Mouse (Mus musculus) cerebellum, adult 2 months (tissue): ENCODE data around the gene Kcnmb3. TPM values are rescaled to one million over a fixed set of nuclear protein-coding genes. Genes with fewer than 3 reads are reported as not detected.

Experiments used
- DNase-seq, 2 experiments: peaks; one replicate each; pipeline ENCODE4 v3.0.0; 2021
- H3K27ac ChIP-seq: fragments of 200-500 bp; 2 replicates; pipeline ENCODE4 v1.5.1; 2012; ENCODE audit warnings: low read length, control low read depth, inconsistent platforms; ENCODE audit not compliant: insufficient read depth
- H3K27me3 ChIP-seq: fragments of 200-500 bp; 2 replicates; pipeline ENCODE4 v1.6.1; 2012; ENCODE audit warnings: inconsistent platforms, mild to moderate bottlenecking, low read length, moderate library complexity; ENCODE audit not compliant: control insufficient read depth, insufficient read depth
- H3K4me1 ChIP-seq: fragments of 200-500 bp; 2 replicates; pipeline ENCODE4 v1.6.1; 2011; ENCODE audit warnings: low read length; ENCODE audit not compliant: control insufficient read depth, insufficient read depth
- H3K4me3 ChIP-seq: fragments of 200-500 bp; replicated peaks from 2 replicates; pipeline ENCODE3; 2011; ENCODE audit warnings: mild to moderate bottlenecking, low read depth, low read length, control low read depth; ENCODE audit not compliant: insufficient read depth
- CTCF ChIP-seq: fragments of 200-500 bp; IDR thresholded peaks from 2 replicates; pipeline ENCODE4 v1.5.1; 2011; ENCODE audit warnings: low read depth, mild to moderate bottlenecking, control low read depth, low read length, moderate library complexity, borderline replicate concordance; ENCODE audit not compliant: insufficient read depth
- POLR2A ChIP-seq: fragments of 200-500 bp; IDR thresholded peaks from 2 replicates; pipeline ENCODE4 v1.6.1; 2011; ENCODE audit warnings: low read length, control low read depth, borderline replicate concordance; ENCODE audit not compliant: insufficient read depth
- WGBS: fragments of 180-500 bp; shearing (Covaris S2); methylation state at CpG from one replicate; pipeline ENCODE4 v1.1.7; 2018; 5-methylcytosine and 5-hydroxymethylcytosine counted together
- polyA plus RNA-seq: library from polyadenylated mRNA; depleted of rRNA; stranded (reverse); fragments of >200 nt; gene quantifications from 2 replicates; pipeline ENCODE4 v1.2.3, GENCODE M21; 2012; rRNA removed

The Kcnmb3 gene
- 0.05 TPM in 1 of 2 replicates, not detected in the other for polyA plus RNA-seq

DNA sequence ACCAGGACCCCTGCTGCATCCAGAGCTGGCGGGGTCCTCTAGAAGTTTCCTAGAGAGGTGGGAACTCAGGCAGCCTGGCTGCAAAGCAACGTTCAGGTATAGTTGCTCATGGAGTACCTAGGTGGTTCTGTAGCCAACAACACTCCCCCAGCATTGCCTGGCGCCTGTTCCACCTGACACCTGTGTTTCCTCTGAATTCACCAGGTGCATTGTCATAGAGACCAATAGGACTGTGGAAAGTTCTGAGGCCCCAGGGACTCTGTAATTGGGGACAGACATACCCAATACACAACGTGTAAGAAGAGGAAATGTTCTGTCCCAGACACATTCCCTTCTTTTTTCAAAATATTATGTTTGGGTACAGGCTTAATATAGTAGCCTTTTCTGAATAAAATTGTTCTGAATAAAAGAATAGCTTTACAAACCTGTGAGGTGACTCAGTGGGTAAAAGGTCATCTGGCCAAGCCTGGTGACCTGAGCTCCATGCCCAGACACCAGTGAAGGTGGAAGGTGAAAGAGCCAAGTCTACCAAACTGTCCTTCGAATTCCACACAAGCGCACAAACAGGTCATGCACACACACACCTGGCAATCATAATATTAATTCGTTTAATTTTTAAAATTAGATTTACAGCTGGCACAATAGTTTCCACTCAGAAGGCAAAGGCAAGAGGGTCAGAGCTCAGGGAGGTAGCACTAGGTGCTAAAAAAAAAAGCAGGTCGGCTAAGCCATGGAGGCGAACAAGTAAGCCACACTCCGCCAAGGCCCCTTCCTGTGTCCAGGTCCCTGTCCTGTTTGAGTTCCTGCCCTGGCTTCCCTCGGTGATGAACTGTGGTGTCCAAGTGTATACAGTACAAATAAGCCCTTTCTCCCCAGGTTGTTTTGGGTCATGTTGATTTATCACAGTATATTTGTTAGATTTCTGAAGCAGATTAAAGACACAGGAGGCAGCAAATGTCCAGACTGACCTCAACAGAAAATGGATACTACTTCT is at the start of gene Kcnmb3:
Kcnmb3 (minus strand) TSS at position 135 of the 994 bp plus-strand sequence.
- no peaks in the 10 kb centered on the region; the same call in 1 of the 2 replicates for H3K4me1 ChIP-seq
- 79% methylated on average over 11 of the region's 11 CpGs for WGBS
- no peak within 1 kb of the TSS for H3K4me3 ChIP-seq
- no peaks in the 10 kb centered on the region for H3K27me3 ChIP-seq
- no peak within 1 kb of the TSS for H3K27ac ChIP-seq
- TF ChIP-seq CTCF, result no peak
- DNase-seq, result no peak

DNA sequence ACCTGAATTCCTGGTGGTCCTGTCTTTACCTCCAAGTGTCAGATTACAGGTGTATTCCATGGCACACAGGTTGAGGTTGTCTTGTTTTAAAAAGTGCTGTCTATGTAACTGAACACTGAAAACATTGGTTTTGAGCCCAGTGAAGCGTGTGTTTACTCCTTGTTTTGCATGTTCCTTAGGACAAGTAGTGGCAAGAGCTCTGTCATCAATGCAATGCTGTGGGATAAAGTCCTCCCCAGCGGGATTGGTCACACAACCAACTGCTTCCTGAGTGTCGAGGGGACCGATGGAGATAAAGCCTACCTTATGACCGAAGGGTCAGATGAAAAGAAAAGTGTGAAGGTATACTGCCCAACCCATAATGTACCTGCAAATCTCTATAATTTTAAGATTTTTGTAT is 46.1 kb upstream of the Kcnmb3 start:
- DNase-seq, result no peak
- 94% methylated on average over 5 of the region's 5 CpGs for WGBS
- H3K27ac ChIP-seq, result no peak overlapping the region; the same call in 1 of the 2 replicates
- no peak overlapping the region for H3K4me3 ChIP-seq
- TF ChIP-seq CTCF (no peak), POLR2A (no peak)
- no peaks in the 10 kb centered on the region for H3K27me3 ChIP-seq
- H3K4me1 ChIP-seq, result peaks cover 4% of the 10 kb centered on the region

DNA sequence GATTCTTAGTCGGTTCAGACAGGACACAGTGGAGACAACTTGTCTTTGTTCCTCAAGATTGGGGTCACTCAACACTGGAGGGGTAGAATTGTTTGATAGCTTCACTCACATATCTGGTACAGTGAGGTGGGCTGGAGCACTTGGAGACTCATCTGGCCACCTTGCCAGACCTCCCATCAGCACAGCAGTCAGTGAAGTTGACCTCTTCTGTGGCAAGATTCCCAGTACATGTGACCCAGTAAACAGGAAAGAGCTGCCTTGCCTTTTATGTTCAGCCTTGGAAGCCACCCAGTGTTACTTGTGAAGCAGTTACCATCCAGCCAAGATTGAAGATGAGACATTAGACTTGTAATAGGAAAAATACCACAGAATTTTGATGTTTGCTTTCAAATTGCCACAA is 45.5 kb upstream of the Kcnmb3 start:
- H3K27ac ChIP-seq, result peak overlapping the region; percentile 66; the same call in 1 of the 2 replicates
- H3K27me3 ChIP-seq, result no peaks in the 10 kb centered on the region
- WGBS, result 38% methylated on average over 1 of the region's 1 CpGs

DNA sequence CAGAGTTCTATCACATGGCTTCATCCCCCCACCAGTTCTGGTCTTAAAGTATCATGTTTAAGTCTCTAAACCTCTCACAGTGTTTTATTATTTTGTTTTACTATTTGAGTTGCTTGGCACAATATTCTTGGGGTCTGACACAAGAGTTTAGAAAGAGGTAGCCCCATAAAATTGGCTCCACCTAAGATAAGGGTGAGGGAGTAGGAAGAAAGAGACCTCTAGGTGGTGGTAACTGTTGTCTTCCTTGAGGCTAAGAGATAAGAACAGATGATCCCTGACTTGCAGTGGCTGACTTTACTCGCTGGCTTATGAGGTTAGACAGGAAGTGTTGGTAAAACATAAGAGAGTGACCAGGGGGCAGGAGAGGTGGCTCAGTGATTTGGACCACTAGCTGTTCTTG is 43.7 kb upstream of the Kcnmb3 start:
- Histone ChIP-seq H3K27ac (no peak overlapping the region), H3K4me3 (no peak overlapping the region), H3K4me1 (peaks cover 4% of the 10 kb centered on the region), H3K27me3 (no peaks in the 10 kb centered on the region)
- 68% methylated on average over 1 of the region's 1 CpGs for WGBS
- TF ChIP-seq POLR2A, result no peak
- no peak for DNase-seq

More for the DNA sequence above, 45.5 kb upstream of the Kcnmb3 start:
- DNase-seq, result peak; percentile 46 to 74
- Histone ChIP-seq H3K4me1 (peaks cover 4% of the 10 kb centered on the region), H3K4me3 (no peak overlapping the region)
- TF ChIP-seq CTCF (no peak), POLR2A (no peak)

DNA sequence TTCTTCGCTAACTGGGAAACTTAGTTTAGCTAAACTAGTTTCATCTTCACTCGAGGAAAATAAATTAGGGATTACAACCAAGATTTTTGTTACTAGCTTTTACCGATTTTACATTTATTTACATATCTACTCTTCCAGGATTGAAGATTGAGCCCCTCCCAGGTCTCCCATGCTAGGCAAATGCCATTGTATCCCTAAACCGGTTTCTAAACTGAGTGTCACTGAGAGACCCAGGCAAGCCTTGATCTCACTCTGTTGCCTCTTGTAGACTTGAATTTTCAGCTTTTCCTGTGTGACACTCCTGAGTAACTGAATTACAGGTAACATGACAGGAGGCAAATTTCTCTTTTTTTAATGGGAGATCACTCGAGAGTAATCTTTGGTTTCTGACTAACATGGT is 38.0 kb upstream of the Kcnmb3 start:
- H3K27me3 ChIP-seq, result no peaks in the 10 kb centered on the region
- no peak overlapping the region for H3K27ac ChIP-seq
- H3K4me3 ChIP-seq, result peak overlapping the region; percentile 77
- TF ChIP-seq POLR2A (no peak), CTCF (no peak)
- WGBS, result 17% methylated on average over 5 of the region's 5 CpGs
- H3K4me1 ChIP-seq, result no peaks in the 10 kb centered on the region; the same call in 1 of the 2 replicates
- no peak for DNase-seq

DNA sequence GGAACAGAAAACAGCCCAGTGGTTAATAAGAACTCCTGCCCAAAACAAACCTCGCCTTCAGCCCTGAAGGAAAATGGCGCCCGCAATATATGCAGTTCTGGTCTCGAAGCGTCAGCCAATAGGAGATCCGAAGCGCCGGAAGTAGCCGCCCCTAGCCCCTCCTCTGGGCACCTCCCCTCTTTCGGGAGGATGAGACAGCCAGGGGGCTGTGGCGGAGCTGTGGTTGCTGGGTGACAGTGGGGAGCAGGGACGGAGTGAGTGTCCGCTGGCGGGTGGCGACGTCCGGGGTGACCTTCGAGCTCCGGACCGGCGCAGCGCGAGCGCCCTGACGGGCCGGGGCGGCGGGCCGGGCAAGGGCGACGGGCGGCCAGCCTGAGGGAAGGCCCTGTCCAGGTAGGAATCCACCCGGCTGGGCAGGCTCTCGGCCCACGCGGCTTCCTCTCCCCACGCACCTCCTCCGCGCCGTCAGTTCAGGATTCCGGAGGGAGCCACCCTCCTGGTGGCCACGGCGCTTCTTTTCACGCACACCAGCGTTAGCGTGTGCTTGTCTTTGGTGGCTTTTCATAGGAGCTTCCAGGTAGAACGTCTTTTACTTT is 37.4 kb upstream of the Kcnmb3 start, which contains the start of gene Mfn1:
Mfn1 (plus strand) TSS at position 163 of the 596 bp plus-strand sequence.
- Histone ChIP-seq H3K27ac (peak within 1 kb of the TSS; percentile 36; the same call in 1 of the 2 replicates), H3K4me3 (peak within 1 kb of the TSS; percentile 77), H3K27me3 (no peaks in the 10 kb centered on the region), H3K4me1 (no peaks in the 10 kb centered on the region; the same call in 1 of the 2 replicates)
- DNase-seq, result peak; percentile 93
- TF ChIP-seq POLR2A (peak; percentile 86; the same call in 1 of the 2 replicates), CTCF (no peak)
- under 1% methylated on average over 47 of the region's 47 CpGs for WGBS

DNA sequence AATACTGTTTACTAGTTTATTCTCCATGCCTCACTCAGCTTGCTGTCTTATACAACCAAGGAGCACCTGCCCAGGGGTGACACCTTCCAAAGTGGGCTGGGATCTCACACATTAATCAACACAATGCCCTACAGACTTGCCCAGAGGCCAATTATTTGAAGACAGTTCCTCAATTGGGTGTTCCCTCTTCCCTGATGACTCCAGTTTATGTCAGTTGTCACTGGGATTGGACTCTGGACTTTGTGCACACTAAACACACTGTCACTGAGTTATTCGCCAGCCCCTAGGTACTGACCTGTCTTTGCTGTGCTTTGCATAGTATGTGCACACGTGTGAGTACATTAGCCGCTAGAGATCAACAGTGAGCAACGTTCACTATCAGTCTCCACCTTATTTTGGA is 35.1 kb upstream of the Kcnmb3 start:
- Histone ChIP-seq H3K27ac (no peak overlapping the region), H3K27me3 (no peaks in the 10 kb centered on the region), H3K4me1 (no peaks in the 10 kb centered on the region; the same call in 1 of the 2 replicates), H3K4me3 (no peak overlapping the region)
- no peak for TF ChIP-seq CTCF
- TF ChIP-seq POLR2A, result no peak
- 87% methylated on average over 4 of the region's 4 CpGs for WGBS
- DNase-seq, result no peak
